Mouse (Mus musculus): Measurements from ENCODE around the gene Gchfr.

- TF ChIP-seq CTCF (IDR thresholded peaks at IDR 0.05; ENCODE audit: borderline replicate concordance, extremely low read depth, insufficient read depth, insufficient read length) = no peak
- TF ChIP-seq POLR2A (IDR thresholded peaks at IDR 0.05; ENCODE audit: borderline replicate concordance, extremely low read depth, insufficient read depth, insufficient read length, poor library complexity, severe bottlenecking) = peak; percentile 67; the same call in 1 of the 2 replicates
Measured at GRCm38 (mm10) chr2:119208344-119209175, 41.0 kb downstream of the Gchfr start, which contains the start of the genes Zfyve19 and Dnajc17.
